Mouse (Mus musculus) thymus, adult 2 months (tissue): Measurements from ENCODE around the gene Idh3b.

ENCODE experiments used
- CTCF ChIP-seq: fragments of 200-500 bp; IDR thresholded peaks from 2 replicates; pipeline ENCODE4 v1.5.1; 2012; ENCODE audit warnings: mild to moderate bottlenecking, control low read depth, low read length, moderate library complexity, borderline replicate concordance; ENCODE audit not compliant: control insufficient read depth, poor library complexity, insufficient read depth; ENCODE audit errors: extremely low read depth
- POLR2A ChIP-seq: fragments of 200-500 bp; IDR thresholded peaks from 2 replicates; pipeline ENCODE4 v1.6.1; 2012; ENCODE audit warnings: mild to moderate bottlenecking, low read length, control low read depth, moderate library complexity; ENCODE audit not compliant: control insufficient read depth, poor library complexity, insufficient read depth; ENCODE audit errors: extremely low read depth

- no peak for TF ChIP-seq POLR2A
- no peak for TF ChIP-seq CTCF
These were observed 16.3 kb downstream of the Idh3b start for GRCm38 (mm10) chr2:130268074-130268473.
